Mouse (Mus musculus) frontal cortex, adult (tissue): Measurements from ENCODE around the gene Grin1.
"Not testable (repeated sequence)": the region's sequence is repeated elsewhere in the genome, so short reads cannot be mapped to it uniquely, and the experiment has no call there.

ENCODE experiments used
- ATAC-seq: cut with Nextera tagmentation; 2 replicates; pipeline ENCODE4 v1.9.2; 2017; ENCODE audit warnings: mild to moderate bottlenecking, moderate library complexity, mixed read lengths; ENCODE audit not compliant: low TSS enrichment

The Grin1 gene

DNA sequence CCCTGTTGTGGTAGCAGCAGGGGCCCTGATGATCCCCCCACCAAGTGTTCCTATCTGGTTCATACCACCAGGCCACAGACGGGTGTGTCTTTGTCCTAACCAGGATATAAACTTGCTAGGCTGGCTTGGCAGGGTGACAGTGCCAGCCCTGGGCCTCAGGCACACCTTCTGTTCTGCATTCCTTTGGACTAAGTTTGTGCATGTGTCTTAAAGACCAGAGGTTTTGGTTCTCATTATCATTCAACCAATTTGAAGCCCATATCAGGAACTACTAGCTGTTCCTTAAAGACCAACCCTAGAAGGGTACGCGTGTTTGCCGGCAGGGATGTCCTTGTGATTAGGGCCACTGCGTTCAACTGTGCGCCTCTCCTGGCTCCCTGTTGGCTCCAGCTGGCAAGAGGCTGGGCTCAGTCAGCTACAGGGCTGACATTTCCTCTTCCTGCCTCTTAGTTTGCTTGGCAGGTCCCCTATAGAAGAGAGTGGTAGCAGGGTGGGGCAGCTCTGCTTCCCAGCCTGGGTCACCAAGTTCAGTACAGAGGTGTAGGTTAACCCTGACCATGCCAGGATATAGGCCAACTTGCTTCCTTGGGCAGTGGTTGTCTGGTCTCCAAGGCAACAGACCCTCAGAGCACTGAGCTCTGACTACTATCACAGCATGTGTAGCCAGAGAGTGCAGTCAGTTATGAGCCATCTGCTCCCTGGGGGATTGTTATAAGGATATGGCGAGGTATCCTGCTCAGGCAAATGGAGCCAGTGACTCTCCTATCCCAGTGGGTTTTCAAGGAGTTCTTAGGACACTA, 31.9 kb downstream of the Grin1 start:
- ATAC-seq = no peak

GRCm38 (mm10) chr2:25286314-25286713, 32.7 kb downstream of the Grin1 start:
- ATAC-seq = no peak

GRCm38 (mm10) chr2:25285551-25285950, 33.4 kb downstream of the Grin1 start:
- no peak for ATAC-seq

- ATAC-seq = peak; percentile 62; the same call in 1 of the 2 replicates
Measured at GRCm38 (mm10) chr2:25278928-25279882, 39.8 kb downstream of the Grin1 start.

GRCm38 (mm10) chr2:25273010-25273409, 46.0 kb downstream of the Grin1 start:
- ATAC-seq = no peak

DNA sequence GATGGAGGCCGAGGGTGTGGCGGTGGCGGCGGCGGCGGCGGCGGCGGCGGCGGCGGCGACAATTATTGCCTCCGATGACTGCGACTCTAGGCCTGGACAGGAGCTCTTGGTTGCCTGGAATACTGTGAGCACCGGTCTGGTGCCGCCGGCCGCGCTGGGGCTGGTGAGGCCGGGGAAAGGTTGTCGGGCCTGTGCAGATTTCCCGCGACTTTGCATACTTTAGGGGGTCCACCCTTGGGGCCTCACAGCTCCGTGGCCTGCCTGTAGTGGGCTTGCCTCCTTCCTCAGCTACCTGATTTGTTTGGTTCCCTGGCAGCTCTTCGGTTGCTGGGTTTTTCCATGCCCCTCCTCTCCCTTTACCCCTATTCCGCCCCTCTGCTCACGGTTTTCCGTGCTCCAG, 46.5 kb downstream of the Grin1 start:
- no peak for ATAC-seq

- peak; percentile 83 for ATAC-seq
Measured at GRCm38 (mm10) chr2:25271827-25272511, 47.0 kb downstream of the Grin1 start, which contains the start of the genes Ssna1 and Anapc2. TSS of gene Ssna1 (minus strand) at chr2:25272438. TSS of gene Anapc2 (plus strand) at chr2:25272478.

GRCm38 (mm10) chr2:25267746-25268309, 51.2 kb downstream of the Grin1 start:
- no peak for ATAC-seq

DNA sequence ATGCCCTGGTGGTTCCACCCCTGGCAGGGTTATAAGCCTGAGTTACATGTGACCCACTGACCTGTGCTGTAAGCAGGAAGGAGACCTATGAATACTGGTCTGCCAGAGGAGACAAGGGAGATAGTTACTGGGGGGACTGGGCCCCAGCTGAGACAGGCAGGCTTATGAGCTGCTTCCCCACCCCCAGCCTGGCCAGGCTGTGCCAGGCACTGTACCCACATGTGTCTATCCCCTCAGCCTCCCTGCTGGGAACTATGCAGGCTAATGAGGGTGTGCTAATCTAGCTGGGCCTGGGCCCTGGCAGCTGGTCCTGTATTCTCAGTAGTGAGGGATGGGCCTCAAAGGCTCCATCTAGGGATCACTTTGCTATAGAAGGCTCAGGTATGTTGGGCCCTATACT, 51.7 kb downstream of the Grin1 start:
- 0 out of 2 replicates have a peak, but pooled peaks have one; percentile 10 for ATAC-seq

DNA sequence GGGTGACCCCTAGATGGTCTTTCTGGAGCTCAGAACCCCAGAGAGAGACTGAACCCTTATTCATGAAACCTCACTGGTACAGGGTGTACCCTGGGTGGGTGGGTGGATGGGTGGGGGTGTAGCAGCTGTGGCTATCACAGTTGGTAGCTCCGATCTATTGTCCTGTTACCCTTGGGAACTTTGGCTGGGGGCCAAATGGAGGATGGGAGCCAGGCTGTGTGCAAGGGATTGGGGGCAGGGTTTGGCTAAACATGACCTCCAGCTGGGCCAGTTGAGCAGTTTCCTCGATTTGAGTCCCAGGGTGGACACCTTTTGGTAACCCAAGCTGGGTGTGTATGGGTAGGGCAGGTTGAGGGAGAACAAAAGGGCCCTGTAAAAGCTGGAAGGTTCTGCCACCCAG, 52.3 kb downstream of the Grin1 start:
- no peak for ATAC-seq

DNA sequence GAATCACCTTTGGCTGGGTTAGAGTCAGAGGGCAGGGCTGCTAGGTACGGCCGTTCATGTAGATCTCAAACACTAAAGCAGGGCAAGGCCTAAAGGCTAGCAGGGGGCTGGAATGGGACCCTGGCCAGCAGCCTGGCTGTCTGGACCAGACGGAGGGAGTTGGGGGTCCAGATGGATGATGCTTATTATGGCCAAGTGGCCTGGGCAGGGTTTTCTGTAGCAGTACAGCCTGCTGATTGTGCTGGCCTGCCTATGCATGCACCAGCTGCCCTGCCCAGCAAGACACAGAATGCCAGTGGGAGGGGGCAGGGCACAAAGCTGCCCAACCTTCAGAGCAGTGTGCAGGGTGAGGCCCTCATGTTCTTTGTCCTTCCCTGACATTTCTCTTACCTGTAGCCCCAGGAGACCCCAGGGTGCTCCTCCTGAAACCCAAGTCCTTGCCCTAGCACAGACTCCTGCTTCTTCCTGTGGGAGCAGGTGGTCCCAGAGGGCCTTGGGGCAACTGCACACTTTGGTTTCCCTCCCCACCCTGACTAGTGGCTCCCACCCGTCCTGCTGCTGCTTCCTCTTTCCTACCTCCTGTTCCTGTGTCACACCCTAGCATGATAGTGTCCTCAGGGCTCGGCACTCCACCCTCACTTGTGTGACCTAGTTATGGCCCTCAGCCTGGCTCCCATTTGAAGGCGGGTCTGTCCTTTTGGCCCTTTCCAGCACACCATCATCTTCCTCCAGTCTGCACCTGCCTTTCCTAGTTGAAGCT, 52.9 kb downstream of the Grin1 start:
- no peak for ATAC-seq

GRCm38 (mm10) chr2:25264851-25265250, 54.1 kb downstream of the Grin1 start:
- ATAC-seq = no peak

DNA sequence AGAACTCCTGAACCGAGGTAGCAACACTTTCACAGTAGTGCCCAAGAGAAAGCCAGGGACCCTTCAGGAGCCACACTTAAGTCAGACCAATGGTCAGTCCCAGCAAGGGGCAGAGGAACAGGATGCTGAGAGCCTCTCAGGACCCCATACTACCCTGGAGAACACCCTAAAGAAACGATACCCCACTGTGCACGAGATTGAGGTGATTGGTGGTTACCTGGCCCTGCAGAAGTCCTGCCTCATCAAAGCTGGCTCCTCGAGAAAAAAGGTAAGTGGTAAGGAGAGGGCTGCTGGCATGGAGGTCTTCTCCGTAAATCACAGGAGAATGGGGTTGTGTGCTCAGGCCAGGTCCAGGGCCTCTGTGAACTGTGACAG, 54.7 kb downstream of the Grin1 start:
- no peak for ATAC-seq

DNA sequence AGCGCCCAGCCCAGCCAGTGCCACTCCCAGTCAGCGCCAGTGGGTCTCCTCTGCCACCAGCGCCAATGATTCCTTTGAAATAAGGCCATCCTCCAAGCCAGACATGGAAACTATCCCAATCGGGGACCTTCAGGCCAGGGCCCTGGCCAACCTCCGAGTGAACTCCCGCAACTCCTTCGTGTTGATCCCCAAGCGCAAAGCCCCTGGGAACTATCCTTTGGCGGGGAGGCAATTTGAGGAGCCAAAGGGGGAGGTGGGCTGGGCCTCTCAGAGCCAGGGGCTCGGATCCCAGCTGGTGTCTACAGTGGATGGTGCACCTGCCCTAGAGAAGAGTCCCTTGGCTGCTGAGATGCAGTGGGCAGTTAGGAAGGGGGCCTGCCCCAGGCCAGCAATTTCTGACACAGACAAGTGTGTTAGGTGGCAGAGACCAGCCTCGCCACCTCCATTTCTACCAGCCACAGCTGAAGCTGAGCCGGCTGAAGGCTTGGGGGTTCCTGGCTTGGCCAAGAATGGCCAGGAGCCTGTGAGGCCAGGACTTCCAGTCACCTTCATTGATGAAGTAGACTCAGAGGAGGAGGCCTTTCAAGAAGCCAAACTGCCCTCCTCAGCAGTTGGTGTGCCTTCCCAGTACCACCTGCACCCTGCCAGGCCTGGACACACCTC, 55.2 kb downstream of the Grin1 start:
- ATAC-seq = no peak

GRCm38 (mm10) chr2:25262795-25263622, 56.0 kb downstream of the Grin1 start:
- ATAC-seq = peak; percentile 14; the same call in 1 of the 2 replicates

DNA sequence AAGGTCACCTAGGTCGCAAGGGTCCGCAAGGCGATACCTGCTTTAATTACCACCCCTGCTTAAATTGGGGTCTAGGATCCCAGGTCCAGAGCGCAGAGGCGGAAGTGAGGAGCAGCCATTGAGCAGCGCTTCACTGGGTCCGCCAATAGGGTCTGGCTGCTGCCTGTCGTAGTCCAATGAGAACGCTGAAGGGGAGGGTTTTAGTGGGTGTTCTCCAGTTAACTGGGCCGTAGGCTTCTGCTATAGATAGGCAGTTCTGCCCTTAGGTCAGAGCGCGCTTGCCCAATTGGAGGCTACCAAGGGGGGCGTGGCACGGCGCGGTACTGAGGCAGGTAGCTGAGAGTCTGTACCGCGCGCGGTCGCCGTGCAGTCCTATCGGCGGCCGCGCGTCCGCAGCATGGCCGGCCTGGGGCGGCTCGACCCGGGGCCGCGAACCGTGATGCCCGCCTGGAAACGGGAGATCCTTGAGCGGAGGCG, 56.7 kb downstream of the Grin1 start, which contains the start of gene Tprn:
Gene Tprn (plus strand): TSS at position 328 of the 477 bp plus-strand sequence.
- peak; percentile 96 for ATAC-seq

- ATAC-seq = peak; percentile 32
Measured at GRCm38 (mm10) chr2:25261870-25262269, 57.1 kb downstream of the Grin1 start.

GRCm38 (mm10) chr2:25258887-25259286, 60.1 kb downstream of the Grin1 start:
- ATAC-seq = no peak

- not testable (repeated sequence) for ATAC-seq
Measured at GRCm38 (mm10) chr2:25257250-25257649, 61.7 kb downstream of the Grin1 start.
